Mouse (Mus musculus) left cerebral cortex, postnatal 10 days (tissue): Measurements from ENCODE around the gene Ccdc115. TPM values are rescaled to one million over a fixed set of nuclear protein-coding genes. Genes with fewer than 3 reads are reported as not detected.

Experiments
- DNase-seq, 2 experiments: peaks; one replicate each; pipeline ENCODE4 v3.0.0; 2021 to 2022; ENCODE audit warnings: low spot score in 2 of 2, mixed read lengths in 1 of 2; ENCODE audit errors: extremely low spot score in 1 of 2
- intact Hi-C: fragments of 180-260 bp; cut with DNase I; formaldehyde crosslinking; loops from one replicate; pipeline ENCODE4 v1.15.1; 2025
- total RNA-seq, 2 experiments: library from RNA; stranded (reverse); gene quantifications; 2 replicates each; pipeline ENCODE4 v1.2.3; 2021

Gene Ccdc115
- 10 to 100 TPM; 19.4 to 19.8 TPM for total RNA-seq

DNA sequence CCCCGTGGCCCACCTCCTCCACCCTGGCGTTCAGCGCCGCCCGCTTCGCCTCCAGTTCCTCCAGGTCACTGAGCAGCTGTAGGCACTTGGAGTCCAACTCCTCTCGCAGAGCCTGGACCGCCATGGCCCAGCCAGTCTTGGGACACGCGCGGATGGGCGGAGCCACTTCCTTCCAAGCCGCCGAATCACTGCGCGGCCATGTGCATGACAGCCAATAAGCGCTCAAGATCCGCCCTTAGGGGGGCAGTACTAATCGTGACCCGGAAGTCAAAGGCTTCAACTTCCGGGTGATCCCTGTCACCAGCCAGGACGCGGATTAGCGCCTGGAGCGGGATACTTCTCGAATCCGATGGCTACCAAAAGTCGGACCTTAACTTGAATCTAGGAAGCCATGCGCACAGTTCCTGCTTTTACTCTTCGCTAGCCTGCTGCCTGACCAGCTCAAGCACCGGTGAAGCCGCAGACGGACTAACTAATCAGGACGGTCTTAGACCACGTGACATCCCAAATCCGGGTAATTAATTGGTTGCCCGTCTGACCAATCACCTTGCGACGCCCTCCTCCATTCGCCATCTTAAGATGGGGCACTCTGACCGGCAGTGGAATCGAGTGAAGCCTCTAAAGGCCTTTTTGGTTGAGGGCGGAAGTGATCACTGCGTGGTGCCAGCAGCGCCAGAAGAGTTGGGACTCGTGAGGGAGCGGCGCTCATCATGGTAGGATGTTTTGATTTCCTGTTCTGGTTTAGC, at the start of gene Ccdc115, which contains the start of gene Imp4:
Ccdc115 (minus strand) TSS at position 458 of the 746 bp plus-strand sequence.
Imp4 (plus strand) TSS at position 637 of the 746 bp plus-strand sequence.
- DNase-seq = peak; percentile 97
- intact Hi-C loops = loop anchor here (10.0 kb wide), 1 partner anchor 145 kb away; no protein-coding TSS in a partner anchor

DNA sequence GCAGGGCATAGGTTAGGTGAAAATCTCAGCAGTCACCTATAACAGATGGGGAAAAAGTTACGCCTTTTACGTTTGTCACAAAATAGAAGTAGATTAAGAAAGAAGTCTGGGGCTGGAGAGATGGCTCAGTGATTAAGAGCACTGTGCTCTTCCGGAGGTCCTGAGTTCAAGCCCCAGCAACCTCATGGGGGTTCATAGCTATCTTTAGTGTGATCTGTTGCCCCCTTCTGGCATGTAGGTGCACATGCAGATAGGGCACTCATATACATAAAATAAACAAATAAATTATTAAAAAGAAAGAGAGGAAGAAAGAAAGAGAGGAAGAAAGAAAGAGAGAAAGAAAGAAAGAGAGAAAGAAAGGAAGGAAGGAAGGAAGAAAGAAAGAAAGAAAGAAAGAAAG, 47.9 kb upstream of the Ccdc115 start:
- DNase-seq = no peak
- intact Hi-C loops = no loop called here

DNA sequence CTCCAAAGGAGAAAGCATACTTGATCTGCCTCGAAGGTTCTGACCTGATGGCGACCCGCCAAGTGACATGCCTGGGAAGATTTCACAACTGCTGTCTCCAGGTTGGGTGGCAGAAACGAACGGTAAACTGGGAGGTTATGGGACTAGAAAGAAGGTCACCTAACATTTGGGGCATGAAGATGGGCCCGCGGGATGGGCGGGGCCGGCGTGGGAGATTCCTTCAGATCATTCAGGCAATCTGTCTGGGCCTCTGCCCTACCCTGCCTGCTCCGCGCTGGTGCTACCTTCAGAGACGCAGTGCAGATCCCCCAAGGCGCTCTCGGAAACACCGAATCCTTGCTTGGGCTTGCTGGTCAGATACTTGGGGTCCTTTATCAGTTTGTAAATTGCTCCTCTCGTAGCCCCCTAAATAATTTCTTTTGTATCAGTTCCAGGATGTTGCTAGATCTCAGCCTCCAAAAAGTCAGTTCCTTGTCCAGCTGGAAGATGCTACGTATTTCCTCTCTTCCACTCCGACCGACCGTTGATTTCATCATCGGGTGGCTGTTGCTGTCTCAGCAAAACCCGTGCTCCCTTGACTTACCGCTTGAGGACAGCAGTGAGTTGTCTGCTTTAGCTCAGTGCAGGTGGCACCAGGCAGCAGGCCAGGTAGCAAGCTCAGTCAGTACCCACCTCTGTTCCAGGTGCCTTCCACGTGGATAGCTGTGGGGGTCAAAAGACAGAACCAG, 46.2 kb upstream of the Ccdc115 start:
- peak; percentile 39 to 48 for DNase-seq
- intact Hi-C loops = no loop called here

DNA sequence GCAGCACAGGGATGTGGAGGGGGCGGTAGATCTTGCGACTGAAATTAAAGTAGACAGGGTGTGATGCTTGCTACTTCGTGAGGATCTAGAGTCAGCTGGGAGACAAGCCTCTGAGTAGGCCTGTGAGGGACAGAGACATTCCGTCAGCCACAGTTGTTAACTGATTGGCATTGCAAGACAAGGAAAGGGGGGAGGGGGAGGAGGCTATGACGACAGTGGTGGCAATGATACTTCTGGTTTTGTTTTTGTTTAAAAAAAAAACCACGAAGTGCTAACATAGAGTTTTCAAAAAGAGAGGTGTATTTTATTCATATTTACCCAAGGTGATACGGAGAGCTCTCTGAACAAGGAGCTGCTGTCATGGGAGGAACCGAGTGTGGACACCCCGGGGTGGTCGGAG, 45.0 kb upstream of the Ccdc115 start:
- no peak for DNase-seq

DNA sequence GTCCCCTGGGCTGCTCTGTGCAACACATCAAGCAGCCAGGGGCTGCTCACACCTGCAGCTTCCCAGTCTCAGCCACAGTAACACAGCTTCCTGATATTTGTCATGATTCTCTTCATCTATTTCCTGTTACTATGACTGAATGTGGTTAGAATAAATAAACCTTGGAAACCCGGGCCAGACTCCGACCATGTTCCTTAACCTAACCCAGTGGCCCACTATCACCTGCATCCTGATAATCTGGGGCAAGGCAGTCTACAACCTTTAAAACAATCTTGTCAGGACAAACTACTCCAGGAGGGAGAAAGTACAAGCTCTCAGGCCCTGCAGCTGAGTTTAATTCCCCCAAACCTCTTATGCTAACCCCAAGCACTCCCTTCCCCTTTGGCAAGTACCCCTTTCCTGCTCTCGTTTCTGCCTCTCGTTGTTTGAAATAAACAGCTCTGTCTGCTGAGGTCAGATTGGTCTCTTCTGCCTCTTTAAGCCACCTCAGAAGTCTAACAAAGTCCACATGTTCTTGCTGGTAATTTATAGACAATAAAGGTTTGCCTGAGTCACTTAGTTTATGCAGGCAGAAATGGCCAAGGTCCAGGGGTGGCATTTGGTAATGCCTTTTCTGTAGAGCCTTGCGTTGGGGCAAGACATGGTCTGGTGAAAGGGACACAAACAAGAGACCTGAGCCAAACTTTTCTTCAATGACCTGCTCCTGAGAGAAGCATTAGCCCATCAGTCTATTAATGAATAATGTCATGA, 42.6 kb upstream of the Ccdc115 start:
- DNase-seq = no peak
- intact Hi-C loops = no loop called here

More for the DNA sequence above, 45.0 kb upstream of the Ccdc115 start:
- intact Hi-C loops = no loop called here

DNA sequence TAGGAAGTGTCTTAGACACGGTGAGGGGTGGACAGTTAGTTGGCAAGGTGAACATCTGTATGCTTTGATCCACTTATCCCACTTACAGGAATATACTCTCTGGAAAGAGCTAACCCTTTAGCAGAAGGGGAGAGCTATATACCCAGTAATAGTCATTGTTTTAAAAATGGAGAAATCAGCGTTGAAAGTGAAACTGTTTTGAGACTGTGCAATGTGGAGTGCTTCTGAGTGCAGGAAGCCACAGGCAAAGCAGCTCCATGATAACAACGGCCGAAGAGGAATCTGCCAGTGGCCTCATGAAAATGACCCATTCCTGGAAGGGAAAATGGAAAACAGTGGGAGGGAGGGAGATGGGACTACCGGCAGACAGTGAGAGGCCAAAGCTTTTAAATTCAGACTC, 41.3 kb upstream of the Ccdc115 start:
- no peak for DNase-seq
- intact Hi-C loops = no loop called here

DNA sequence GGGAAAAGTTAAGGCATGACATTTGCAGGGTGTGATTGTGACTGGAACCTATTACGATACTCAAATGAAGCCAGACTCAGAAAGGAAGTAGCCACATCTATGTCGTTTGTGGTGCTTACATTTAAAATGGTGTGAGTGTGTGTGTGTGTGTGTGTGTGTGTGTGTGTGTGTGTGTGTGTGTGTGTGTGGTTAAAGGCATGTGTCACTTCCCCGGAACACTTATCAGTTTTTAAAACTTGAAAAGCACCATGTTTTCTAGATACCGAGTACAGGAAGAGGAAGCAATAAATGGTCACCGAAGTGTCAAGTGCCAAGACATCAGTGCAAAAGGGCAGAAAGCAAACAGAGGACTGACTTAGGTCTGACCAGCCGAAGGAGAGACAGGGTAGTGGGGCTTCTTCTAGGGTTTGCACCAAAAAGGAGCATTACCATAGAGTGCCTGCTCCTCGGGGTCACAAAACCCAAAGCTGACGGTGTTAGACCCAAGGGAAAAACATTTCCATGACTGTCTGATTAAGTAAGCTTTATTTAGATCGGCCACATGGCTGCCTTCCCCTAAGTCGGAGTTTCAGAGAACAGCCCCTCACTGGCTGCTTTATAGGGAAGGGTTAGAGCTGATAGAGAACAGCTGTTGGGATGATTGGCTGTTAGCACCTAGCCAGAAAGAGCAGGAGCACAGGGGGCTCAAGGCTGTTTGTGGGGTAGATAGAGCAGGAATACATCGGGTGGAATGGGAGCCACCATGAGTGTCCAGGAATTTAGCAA, 39.6 kb upstream of the Ccdc115 start:
- intact Hi-C loops = no loop called here
- DNase-seq = no peak

DNA sequence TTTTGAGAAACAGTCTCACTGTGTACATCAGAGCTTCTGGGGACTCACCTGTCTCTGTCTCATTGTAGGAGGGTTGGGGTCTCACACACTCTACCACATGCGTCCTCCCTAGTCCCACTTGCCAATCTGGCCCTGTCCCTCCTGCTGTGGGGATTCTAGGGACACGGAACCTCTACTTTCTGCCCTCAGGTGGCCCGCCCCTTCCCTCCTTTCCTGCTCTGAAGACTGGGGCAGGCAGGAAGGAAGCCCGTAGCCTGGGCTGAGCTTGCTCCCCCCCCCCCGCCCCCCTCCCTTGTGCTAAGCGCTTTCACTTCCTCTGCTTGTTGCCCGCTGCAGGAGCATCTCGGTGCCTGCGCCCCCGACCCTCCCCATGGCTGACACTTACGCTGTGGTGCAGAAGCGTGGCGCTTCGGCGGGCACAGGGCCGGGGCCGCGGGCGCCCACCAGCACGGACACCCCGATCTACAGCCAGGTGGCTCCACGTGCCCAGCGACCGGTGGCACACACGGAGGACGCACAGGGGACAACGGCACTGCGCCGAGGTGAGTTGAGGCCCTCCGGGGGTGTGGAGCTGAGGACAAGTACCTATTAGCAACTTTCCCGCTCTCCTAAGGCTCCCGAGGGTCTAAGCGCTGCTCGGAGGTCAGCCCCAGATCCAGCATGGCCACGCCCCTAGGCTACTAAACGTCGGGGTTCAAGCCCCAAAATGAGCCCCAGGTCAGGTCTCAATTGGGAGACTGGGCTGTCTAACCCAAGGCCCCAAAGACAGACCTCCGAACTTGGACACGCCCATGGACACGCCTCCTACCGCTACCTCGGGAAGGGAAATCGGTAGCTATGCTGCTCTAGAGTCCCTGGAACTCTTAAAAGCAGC, 33.2 kb upstream of the Ccdc115 start:
- DNase-seq = peak in 1 of 2 experiments; percentile 53
- intact Hi-C loops = no loop called here

DNA sequence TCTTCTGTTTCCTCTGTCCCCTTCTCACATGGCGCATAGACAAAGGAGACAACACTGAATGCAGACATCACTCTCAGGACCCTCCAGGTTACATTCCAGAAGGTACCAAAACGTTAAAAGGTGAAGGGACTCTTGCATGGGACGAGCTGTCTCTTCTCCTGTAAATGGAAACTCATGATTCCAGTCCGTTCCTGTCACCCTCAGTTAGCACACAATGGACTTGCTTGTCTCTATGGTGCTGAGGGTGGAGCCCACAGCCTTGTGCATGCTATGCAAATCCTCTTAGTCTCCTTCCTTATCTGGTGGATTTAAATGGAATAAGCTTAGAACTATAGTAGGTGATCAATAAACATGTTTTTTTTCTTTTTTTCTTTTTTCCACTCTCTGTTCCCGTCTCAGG, 30.3 kb upstream of the Ccdc115 start:
- DNase-seq = no peak
- intact Hi-C loops = loop anchor here (10.0 kb wide), 1 partner anchor 115 kb away; no protein-coding TSS in a partner anchor

DNA sequence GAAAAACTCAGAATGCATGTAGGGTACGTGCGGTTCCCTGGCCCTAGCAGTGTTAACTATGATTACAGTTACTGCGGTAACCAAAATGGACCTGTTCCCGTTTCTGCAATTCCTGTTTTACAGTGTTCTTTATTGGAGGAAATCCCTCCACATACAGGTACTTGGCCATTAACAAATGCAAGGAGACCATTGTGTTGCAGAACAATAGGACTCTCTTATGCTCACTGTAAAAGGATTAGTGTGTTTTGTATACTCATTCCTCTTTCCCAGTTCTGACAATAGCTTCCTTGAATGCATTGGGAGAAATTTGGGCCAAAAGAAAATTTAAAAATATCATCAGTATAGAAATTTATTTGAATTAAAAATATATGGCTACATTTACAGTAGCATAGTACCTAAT, 29.0 kb upstream of the Ccdc115 start:
- intact Hi-C loops = loop anchor here (10.0 kb wide), 1 partner anchor 116 kb away; no protein-coding TSS in a partner anchor
- DNase-seq = no peak

DNA sequence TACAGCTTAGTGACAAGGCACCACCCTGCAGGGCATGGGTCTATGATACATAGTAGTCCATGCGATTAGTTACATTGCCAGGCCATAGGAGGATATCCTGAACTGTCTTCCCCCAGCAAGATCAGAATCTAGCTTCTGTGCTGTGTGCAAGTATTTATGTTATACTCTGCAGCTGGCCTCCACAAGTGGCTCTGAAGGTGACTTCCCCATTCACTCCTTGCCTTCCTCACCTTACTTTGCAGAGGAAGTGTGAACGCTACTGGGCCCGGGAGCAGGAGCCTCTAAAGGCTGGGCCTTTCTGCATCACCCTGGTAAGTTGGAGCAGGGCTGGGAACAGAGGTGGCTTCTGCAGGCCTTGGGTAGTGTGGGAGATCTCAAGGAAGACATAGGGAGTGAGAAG, 28.6 kb upstream of the Ccdc115 start:
- intact Hi-C loops = loop anchor here (10.0 kb wide), 1 partner anchor 117 kb away; no protein-coding TSS in a partner anchor
- DNase-seq = no peak

DNA sequence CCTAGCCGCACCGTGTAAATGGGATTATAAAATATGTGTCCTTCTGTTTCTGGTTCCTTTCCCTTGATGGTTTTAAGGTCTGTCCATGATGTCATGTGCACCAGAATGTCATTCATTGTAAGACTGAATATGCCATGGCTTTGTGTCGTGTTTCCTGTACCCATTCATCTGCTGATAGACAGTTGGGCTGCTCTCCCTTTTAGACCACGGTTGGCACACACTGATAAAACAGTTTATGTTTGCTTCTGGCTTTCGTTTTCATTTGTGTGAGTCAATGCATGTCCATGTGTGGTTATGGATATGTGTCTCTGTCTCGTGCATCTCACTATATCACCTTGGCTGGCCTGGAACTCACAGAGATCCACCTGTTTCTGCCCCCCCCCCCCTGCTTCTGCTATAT, 26.0 kb upstream of the Ccdc115 start:
- DNase-seq = no peak
- intact Hi-C loops = loop anchor here (10.0 kb wide), 1 partner anchor 119 kb away; no protein-coding TSS in a partner anchor

DNA sequence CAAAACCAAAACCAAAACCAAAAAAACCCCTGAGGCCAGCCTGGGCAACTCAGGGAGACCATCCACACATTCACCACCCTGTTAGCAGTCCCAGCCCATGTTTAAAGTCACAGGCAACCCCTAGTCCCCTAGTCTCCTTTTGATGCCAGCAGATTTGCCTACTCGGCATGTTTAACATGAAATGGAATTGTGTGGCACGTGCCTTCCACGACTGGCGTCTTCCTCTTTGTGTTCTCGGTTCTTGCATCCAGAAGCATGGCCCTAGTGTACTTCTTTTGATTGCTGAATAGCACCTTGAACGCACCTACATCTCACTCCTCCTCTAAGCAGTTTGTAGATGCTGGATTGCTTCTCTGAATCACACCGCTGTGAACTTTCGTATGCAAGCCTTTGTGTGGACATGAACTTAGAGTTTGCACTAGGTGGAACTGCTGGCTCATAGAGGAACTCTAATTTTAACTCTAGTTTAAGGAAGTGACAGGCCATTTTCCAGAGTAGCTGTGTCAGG, 24.9 kb upstream of the Ccdc115 start:
- intact Hi-C loops = loop anchor here (10.0 kb wide), 1 partner anchor 120 kb away; no protein-coding TSS in a partner anchor

DNA sequence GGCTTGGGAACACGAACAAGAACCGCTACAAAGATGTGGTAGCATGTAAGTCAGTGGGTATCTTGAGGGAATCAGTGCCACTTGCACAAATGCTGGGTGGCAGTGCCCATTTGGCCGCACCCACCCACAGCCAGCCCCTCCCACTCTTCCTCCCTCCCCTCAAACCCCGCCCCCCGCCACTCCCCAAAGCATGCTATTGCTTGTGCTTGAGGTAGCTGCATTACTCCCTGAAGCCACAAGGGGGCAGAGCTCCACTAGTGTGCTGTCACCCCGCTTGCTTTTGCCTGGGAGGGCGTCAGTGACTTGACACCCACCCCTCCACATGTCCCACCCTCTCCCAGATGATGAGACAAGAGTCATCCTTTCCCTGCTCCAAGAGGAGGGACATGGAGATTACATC, 23.3 kb upstream of the Ccdc115 start:
- peak in 1 of 2 experiments; percentile 81 for DNase-seq
- intact Hi-C loops = loop anchor here (10.0 kb wide), 1 partner anchor 122 kb away; no protein-coding TSS in a partner anchor

More for the DNA sequence above, 24.9 kb upstream of the Ccdc115 start:
- DNase-seq = no peak

DNA sequence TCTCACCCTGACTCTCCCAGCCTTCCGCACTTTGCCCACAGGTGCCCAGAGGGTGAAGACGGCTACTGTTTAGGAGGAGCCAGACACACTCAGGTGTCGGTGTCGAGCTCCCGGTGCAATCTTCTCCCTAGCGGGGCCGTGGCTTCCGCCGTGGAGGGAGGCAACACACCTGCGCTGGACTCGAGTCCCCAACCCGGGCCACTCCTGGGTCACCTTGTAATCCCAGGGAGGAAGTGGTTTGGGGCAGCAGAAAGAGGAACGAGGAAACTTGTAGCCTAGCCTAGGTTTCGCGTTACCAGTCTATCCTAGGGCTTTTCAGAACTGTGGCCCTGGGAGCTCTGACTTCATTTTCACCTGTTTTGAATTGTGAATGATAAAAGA, 20.6 kb upstream of the Ccdc115 start:
- intact Hi-C loops = loop anchor here (10.0 kb wide), 1 partner anchor 125 kb away; no protein-coding TSS in a partner anchor
- DNase-seq = no peak

DNA sequence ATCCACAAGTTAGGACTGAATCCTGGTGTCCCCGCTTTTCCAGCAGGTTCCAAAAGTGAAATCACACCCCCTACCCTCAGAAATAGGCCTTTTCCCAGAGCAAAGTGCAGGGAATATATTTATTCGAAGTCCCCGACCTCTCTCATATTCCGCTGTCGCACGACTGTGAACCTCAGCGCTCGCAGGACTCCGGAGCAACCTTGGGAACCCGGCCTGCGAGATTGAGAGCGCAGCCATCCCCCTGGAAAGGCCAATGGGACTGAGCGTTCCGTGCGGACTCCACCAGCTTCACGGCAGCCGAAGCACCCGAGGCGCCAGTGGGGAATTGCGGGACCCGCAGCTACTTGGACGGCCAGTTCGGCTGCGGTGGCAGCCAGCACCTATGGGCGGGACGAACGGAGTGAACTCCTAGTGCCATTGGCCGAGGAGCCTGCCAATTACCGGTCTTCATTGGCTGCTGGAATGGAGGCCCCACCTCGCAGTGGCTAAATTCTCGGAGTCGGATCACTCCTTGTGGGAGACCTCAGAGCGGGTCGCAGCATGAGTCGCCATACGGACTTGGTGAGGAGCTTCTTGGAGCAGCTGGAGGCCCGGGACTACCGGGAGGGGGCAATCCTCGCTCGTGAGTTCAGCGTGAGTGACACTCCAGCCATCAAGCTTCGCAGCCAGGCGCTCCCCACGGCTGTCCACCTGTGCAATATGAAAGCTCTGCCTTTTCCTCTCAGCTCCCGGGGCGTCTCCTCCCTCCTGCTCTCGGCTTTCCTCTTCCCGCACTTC, 20.0 kb upstream of the Ccdc115 start, which contains the start of gene Ptpn18:
Ptpn18 (plus strand) TSS at position 479 of the 777 bp plus-strand sequence.
- DNase-seq = peak; percentile 79 to 86
- intact Hi-C loops = loop anchor here (10.0 kb wide), 1 partner anchor 125 kb away; no protein-coding TSS in a partner anchor
